Mouse (Mus musculus) gastrocnemius, adult 18-20 months (tissue): ENCODE results near the gene 2510039O18Rik. TPM values are rescaled to one million over a fixed set of nuclear protein-coding genes. Genes with fewer than 3 reads are reported as not detected.
A peak's percentile ranks its signal among the peaks of the same experiment; 100 is the strongest.

ENCODE experiments used
- DNase-seq: peaks from one replicate; pipeline ENCODE4 v3.0.0; 2021; ENCODE audit warnings: low spot score
- total RNA-seq, 2 experiments: library from RNA; stranded (reverse); gene quantifications; 2 replicates each; pipeline ENCODE4 v1.2.3; 2021

The 2510039O18Rik gene
- total RNA-seq, 2 experiments from 2014 or later = 19.2 to 19.8 TPM

DNA sequence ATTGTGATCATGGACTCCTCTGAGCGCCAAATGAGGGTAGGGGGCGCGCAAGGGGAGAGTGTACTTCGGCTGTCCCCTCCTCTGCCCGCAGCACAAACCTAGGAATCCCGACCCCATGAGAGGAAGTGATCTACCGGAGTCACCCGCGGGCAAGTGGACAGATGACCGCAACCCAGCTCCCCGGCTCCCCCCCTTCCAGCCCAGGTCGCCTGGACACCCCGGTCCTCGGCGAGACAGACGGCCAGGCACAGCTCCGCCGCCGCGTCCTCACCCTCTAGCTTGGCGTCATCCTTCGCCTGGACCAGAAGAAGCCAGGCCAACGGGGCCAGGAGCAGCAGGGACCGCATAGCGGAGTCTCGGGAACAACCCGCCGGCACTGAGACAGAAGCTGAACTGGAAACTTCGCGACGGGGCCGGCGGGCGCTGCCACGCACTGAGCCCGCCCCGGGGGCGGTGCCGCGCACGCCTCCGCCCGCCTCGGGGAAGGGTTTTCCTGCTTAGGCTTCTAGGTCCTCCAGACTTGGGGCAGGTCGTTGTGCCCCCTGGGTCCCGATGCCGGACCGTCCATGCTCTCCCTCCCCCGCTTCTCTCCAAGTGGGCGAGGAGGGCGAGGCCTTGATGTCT, 4.3 kb upstream of the 2510039O18Rik start, which contains the start of gene Plod1:
TSS of gene Plod1 (minus strand) at position 437 of the 624 bp plus-strand sequence.
- peak; percentile 87 for DNase-seq

DNA sequence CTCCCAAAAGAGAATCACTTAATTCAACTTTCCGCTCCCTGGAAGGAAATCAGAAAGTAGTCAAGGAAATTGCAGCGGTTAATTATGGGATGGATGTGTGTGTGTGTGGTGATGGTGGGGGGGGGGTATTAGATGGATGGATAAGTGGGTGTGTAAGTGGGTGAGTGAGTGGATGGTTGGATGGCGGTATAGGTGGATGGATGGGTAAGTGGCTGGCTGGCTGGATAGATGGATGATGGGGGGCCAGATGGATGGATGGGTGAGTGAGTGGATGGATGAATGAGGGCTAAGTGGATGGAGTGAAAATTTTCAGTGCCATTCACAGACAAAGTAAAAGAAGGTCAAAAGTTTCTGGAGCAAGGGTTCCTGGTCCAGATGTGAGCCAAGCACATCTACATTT, 3.7 kb upstream of the 2510039O18Rik start:
- no peak for DNase-seq

DNA sequence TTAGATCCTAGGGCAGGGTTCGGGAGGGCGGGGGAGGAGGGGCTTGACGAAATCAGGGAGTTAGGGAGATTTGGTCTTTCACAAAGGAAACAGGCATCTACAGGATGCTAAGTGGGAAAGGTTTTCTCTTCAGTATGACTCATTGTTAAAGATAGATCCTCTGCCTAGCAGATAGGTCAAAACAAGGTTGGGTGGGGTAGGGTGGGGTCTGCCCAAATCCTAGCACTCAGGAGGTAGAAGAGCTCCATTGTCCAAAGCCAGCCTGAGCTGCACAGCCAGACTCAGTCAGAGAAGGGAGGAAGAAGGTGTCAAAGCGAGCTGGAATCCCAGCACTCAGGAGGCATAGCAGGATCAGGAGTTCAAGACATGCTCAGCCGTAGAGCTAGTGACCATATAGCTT, 3.2 kb upstream of the 2510039O18Rik start:
- no peak for DNase-seq

DNA sequence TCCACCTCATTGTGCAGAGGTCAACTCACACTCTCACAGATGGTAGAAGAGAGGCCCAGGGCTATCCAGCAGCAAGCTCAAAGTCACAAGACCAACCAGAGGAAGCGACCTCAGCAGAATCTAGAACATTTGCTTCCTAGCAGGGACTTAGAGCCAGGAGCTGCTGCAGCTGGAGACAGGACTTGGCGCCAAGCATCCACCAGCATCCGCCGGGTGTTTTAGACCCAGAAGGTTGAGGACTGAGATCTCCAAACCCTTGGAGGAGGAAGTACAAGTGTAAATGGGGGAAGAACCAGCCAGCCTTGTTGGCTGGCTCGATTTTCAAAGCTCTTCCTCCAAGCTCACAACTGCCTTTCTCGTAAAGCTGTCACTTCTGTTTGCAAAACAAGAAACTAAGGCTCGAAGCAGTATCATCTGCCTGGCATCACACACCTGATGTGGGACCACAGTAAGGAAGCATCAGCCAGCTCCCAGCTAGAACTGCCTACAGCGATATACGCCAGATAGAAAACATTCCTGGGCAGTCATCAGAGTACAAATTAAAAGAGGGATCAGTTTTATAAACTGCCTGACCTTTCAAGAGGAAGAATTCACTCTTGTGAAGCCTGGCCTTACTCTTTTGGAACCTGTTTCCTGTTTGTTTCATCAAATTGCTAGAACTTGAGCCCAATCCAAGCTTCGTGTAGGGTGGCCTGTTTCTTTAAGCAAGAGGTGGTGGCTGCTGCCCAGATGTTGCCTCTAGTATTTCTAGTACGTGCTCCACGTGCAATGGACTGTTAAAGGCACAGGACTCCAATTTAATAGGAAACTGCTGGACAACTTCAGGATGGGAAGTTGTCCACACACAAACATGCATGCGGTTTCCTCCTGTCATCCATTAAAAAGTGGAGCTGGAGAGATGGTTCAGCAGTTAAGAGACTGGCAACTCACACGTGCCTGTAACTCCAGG, 2.3 kb upstream of the 2510039O18Rik start:
- DNase-seq = peak; percentile 65

DNA sequence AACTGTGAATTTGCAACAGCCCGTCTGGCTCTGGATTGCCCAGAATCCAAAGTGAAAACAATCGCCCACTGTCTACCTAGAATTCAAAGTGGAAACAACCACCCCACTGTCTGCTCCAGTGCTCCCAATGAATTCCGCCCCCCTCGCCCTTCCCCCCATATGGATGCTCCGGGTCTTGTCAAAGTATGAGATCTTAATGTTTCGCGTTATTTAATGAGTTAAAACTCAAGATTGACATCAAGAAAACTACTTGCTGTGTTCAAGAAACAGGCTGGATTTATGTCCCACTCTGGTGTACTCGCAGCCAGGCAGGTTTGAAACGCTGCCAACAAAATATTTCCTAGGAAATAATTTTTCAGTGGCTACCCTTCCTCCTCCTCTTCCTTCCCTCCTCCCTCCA, 584 bp upstream of the 2510039O18Rik start:
- peak; percentile 38 for DNase-seq

DNA sequence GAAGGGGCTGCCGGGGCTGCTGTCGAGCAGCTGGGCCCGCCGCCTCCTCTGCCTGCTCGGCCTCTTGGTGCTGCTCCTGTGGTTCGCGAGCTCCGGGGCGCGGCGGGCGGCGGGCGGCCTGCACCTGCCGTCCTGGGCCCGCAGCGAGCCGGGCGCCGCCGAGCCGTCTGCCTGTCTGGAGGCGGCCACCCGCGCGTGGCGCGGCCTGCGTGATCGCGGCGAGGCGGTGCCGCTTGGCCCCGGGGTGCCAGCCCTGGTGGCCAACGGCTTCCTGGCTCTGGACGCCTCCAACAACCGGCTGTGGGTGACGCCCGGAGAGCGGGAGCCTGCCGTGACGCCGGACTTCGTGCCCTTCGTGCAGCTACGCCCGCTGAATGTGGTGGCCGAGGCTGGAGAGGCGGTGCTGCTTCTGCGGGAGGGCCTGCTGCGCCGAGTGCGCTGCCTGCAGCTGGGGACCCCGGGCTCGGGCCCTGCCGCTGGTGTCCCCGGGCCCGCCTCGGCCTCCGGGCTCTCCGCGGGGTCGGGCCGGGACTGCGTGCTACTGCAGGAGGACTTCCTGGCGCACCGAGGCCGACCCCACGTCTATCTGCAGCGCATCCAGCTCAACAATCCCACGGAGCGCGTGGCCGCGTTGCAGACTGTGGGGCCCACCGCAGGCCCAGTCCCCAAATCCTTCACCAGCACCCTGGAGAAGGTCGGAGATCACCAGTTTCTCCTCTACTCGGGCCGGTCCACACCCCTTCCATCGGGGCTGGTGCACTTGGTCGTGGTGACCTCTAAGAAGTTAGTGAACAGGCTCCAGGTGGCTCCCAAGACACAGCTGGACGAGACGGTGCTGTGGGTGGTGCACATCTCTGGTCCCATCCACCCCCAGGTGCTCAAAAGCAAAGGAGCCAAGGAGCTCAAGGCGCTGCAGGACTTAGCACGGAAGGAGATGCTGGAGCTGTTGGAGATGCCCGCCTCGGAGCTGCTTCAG, 638 bp downstream of the 2510039O18Rik start:
- no peak for DNase-seq

DNA sequence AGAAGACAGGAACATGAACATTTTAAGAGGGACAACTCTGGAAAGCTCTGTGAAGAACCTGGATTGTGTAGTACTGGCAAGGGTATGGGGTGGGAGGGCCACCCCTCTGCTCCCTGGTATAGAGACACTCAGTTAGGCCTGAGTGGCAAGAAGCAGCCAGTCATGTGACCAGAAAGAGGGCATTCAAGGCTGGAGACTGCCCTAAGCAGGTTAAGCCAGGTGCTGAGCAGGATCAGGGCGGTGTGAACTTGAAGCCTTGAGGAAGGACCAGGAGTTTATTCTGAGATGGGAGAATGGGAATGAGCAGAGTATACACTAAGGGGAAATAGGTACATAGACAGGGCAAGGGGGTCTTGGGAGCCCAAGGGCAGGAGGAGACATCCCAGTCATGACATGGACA, 2.3 kb downstream of the 2510039O18Rik start:
- DNase-seq = no peak

DNA sequence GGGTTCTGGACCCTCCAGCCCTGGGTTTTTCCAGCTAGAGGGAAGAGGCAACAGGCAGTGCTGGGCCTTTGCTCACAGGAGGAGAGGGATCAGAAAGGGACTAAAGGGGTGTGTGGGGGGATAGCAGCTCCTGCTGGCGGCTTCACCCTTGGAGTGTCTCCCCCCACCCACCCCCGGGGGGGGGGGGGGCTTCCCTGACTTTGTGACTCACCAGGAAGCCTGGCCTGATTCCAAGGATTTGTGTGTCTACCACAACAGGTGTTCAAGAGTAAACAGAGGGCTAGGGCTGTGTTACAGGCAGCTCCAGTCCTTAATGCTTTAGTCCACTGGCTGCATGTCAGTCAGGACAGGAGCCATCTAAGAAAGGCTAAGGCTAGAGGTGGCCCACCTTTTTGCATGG, 6.8 kb downstream of the 2510039O18Rik start:
- no peak for DNase-seq

DNA sequence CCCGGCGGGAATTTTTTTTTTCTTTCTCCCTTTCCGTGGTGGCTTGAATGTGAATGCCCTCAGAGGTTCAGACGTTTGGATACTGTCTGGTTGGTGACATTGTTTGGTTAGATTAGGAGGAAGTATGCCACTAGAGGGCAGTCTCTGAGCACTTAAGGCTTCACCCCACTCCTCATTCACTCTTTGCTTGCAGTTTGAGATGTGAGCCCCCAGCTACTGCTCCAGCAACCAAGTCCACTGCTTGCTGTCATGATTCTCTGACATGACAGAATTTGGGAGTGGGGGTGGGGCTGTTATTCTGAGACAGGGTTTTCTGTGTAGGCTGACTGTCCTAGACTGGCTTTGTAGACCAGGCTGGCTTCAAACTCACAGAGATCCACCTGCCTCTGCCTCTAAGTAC, 12.9 kb downstream of the 2510039O18Rik start:
- no peak for DNase-seq

DNA sequence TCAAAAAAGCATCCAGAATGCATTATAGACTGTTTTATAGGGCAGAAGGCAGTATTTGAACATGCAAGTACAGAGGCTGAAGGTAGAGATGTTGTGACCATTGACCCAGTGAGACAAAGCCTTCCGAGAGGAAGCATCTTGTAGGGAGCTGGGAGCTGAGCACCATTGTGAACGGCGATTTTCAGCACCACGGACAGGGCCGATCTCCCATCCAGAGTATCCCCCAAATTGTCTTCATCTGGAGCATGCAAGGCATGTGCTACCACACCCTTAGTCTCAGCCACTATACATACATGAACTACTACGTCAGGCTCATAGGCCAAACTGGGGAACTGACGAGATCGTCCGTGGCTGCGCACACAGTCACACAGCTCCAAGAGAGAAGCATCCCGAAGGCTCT, 16.4 kb downstream of the 2510039O18Rik start:
- DNase-seq = no peak

DNA sequence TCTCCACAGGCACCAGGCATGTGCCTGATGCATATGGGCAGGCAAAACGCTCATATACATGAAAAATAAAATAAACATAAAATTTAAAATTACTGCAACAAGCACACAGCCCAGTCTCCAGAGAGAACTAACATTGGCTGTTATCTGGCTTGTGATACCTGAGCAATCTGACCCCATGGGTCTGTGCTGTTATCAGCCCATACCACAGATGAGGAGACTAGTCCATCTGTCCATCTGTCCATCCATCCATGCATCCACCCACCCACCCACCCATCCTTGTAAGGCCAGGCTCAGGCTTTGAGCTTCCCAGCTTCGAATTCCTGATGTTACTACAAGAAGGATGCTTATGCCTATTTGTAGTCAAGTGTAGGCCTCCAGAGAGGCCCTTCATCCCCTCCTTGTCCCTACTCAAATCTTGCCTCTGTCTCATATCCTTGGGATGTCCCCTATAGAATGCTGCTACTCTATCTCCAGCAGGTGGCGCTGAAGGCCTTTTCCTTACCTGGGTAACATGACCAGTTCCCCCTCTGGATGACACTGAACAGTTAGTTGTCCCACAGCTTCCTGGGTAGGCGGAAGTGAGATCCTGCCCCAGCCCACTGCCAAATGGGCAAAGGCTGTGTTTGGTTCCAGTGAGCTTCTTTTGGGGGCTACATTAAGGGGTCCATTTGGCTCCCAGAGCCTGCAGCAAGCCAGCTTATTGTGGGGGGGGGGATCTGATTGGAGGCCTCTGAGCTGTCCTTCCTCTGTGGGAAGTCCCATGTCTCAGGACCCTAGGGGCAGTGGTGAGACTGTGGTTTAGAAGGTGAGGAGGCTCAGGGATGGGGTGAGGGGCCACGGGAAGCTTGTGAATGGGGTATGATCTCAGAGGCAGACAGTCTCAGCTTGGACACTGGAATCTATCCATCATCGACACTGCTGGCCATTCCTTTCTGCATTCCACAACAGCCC, 19.5 kb downstream of the 2510039O18Rik start:
- peak; percentile 68 for DNase-seq

DNA sequence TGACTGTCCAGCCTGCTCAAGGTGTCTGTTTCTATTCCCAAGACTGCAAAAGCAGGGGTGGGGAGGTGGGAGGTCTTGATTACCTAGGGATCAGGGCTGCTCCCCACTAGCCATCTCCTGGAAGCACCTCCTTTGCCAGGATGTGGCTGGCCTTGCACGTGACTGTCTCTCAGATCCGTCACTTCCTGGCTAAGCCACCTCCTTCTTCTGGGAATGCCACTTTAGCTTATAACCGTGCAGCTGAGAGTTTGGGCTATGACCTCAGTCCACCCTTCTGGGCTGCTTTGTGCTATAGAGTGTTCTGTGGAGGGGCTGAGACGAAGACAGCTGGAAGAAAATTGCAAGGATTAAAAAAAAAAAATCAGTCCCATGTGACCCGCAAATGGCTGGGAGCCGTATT, 22.1 kb downstream of the 2510039O18Rik start:
- no peak for DNase-seq

DNA sequence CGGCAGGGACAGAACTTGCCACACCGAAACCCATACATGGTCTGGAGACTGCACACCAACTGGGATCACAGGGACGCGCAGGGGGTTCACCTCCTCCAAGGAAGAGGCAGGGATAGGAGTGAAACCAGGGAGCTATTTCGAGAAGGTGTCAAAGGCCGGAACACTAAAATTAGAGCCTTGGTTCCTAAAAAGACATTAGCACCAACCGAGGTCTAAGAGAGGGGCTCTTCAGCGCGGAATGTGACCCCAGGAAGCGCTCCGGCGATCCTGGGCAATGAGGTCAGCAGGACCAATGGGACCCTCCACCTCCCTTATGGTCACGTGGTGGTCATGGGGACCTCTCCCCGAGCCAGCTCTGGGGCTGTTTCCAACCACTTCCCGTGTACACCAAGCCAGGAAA, 22.9 kb downstream of the 2510039O18Rik start:
- DNase-seq = no peak

DNA sequence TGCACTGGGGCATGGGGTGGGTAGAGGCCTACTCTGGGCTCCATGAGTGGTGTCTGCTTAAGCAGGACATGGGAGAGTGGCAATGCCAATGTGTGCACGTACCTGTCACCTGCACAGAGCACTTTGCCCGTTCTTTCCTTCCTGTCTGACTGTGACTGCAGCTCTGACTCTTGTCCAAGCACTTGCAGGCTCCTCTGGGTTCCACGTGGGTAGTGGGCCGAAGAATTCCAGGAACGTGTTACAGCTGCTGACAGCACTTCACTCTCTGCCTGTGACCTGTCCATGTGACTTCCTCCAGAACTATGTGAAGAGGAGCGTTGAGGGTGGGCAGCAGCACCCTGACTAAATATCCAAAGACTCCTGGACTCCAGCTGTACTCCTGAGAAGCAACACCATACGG, 25.0 kb downstream of the 2510039O18Rik start:
- DNase-seq = no peak

DNA sequence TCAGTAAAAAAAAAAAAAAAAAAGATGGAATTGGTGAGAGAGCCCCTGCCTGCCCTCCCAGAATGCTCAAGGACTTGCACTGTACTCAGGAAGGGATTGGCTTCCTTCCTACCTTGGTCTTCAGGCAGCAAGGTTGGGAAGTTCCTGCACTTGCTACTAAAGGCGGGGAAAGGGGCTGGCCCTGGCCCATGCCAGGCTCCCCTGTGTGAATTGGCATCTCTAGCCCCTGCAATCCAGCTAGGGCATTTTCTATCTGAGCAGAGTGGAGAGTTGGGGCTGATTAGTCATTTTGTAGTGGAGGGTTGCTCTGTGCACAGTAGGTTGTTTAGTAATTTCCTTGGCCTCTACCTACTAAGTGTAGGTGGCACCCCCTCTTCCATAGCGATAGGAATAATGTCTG, 28.1 kb downstream of the 2510039O18Rik start:
- no peak for DNase-seq

DNA sequence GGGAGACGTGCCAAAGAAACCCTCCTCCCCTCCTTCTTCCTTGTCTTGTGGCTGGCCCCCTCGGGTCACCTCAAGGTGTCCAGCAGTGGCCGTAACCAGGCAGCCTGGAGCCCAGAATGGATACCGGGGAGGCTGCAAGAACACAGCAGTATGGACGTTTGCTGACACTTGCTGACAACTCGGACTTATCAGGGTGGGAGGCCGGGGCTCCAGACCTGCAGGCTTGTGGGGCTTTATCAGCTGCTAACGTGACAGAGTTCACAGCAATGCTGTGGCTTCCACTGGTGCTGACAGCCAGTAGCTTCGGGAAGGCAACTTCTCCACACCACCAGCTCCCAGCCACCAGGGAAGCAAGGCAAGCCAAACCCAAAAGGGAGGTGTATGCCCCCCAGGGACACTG, 28.6 kb downstream of the 2510039O18Rik start:
- DNase-seq = no peak

DNA sequence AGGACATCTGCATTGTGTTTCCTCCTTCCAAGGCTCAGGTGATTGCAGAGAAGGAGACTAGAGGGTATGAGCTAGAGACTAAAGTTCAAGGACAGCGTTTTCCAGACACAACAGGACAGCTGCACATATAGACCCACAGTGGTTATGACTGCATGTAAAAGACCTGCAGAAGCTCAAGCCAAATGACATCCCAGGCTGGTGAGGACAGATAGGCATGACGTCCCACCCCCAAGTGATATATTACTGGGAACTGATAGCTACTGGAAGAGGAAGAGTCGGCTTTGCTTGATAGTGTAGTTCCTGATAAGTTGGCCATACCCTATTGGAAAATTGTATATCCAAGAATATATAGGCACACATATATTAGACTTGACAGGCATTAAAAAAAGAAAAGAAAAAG, 35.5 kb downstream of the 2510039O18Rik start:
- no peak for DNase-seq

DNA sequence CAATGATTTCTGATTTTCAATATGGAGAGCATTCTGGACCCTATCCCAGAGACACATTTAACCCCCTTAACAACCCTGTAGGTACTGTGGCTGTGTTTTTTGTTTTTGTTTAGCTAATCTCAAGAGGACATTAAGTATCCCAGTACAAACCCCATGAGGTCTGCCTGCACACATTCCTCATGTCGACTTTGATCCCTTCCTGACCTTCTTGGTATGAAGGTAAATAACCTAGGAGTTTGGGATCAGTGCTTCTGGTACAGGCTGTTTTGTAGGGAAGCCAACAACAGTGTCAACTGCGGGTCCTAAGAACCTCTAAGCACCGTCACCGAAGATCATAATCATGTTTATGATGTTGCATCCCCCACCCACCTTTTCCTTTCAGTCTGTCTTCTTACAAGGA, 37.0 kb downstream of the 2510039O18Rik start:
- DNase-seq = no peak

DNA sequence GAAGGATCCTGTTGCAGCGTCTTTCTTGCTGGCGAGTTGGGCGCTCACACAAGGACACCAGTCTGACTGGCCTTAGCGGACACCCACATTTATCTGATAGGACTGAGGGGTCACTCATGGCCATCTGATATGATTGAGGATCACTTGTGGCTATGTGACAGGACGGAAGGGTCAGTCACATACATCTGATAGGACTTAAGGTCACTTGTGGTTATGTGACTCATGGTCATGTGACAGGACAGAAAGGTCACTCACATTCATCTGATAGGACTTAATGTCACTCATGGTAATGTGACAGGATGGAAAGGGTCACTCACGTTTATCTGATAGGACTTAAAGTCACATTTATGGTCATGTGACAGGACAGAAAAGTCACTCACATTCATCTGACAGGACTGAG, 37.7 kb downstream of the 2510039O18Rik start:
- no peak for DNase-seq

DNA sequence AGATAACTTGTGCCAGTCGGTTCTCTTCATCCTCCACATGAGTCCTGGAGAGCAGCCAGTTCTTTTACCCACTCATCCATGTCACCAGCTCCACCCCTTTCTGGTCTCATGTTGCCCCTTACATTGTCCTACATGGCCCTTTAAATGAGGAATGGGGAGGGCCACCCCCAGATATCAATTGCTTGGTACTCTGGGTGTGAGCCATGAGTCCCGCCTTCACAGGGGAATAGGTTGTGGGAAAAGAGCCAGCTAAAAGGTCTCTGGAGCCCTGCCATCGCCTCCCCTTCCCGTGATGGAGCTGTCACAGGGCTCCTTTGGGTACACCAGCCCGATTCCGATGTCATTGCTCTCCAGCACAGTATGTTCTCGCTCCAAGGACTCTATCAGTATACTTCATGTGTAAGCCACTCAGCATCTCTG, 38.8 kb downstream of the 2510039O18Rik start:
- no peak for DNase-seq
